Mouse (Mus musculus) brain, embryonic 14.5 days (tissue): ENCODE results near the gene Gng2.

Source experiments
- CTCF ChIP-seq: fragments of 200-500 bp; IDR thresholded peaks from 2 replicates; pipeline ENCODE4 v1.5.1; 2012; ENCODE audit warnings: inconsistent platforms, mild to moderate bottlenecking, moderate library complexity, borderline replicate concordance; ENCODE audit not compliant: insufficient read depth, insufficient read length; ENCODE audit errors: extremely low read depth
- POLR2A ChIP-seq: fragments of 200-500 bp; IDR thresholded peaks from 2 replicates; pipeline ENCODE4 v1.6.1; 2012; ENCODE audit warnings: mild to moderate bottlenecking, inconsistent platforms, borderline replicate concordance; ENCODE audit not compliant: poor library complexity, insufficient read depth, insufficient read length, severe bottlenecking; ENCODE audit errors: extremely low read depth

GRCm38 (mm10) chr14:19959860-19960259 is 17.6 kb downstream of the Gng2 start:
- TF ChIP-seq POLR2A (no peak), CTCF (no peak)
